Mouse (Mus musculus): Measurements from ENCODE around the gene Kif21a. TPM values are rescaled to one million over a fixed set of nuclear protein-coding genes. Genes with fewer than 3 reads are reported as not detected.

The Kif21a gene
- polyA plus RNA-seq (2012; fragmentation: generic; extraction: Trizol), result 1 to 10 TPM in 1 of 2 experiments, under 1 TPM in 1; 0.39 to 2.2 TPM

GRCm38 (mm10) chr15:91049496-91050441, at the start of gene Kif21a:
Gene Kif21a, minus strand, starts transcription at chr15:91049948.

Other genes starting within 250 kb of the Kif21a start
- under 1 TPM; 0.05 to 0.70 TPM for gene Abcd2, start 141.9 kb upstream of the Kif21a start, polyA plus RNA-seq (2012; fragmentation: generic; extraction: Trizol)
- gene CN725425, start 149.5 kb upstream of the Kif21a start, polyA plus RNA-seq (2012; fragmentation: generic; extraction: Trizol), result not detected

All from C3H10T1/2 (cell line).